Mouse (Mus musculus) C2C12 (cell line): ENCODE data around the gene Slc2a13. TPM values are rescaled to one million over a fixed set of nuclear protein-coding genes. Genes with fewer than 3 reads are reported as not detected.
A peak's percentile ranks its signal among the peaks of the same experiment; 100 is the strongest.

Experiments
- H3K27me3 ChIP-seq: one replicate; pipeline ENCODE4 v1.6.1; 2011; ENCODE audit not compliant: control insufficient read depth, insufficient read depth, insufficient read length
- H3K36me3 ChIP-seq: one replicate; pipeline ENCODE4 v1.6.1; 2011; ENCODE audit not compliant: control insufficient read depth, insufficient read depth
- H3K4me3 ChIP-seq: one replicate; pipeline ENCODE4 v1.5.1; 2011; ENCODE audit warnings: mild to moderate bottlenecking, control low read depth; ENCODE audit not compliant: poor library complexity, insufficient read depth, severe bottlenecking
- H3K79me2 ChIP-seq: one replicate; pipeline ENCODE4 v1.6.1; 2011; ENCODE audit not compliant: control insufficient read depth, insufficient read depth
- H3K79me3 ChIP-seq: one replicate; pipeline ENCODE4 v1.6.1; 2011; ENCODE audit warnings: low read depth, control low read depth
- H3ac ChIP-seq: one replicate; pipeline ENCODE3; 2011; ENCODE audit warnings: low read depth; ENCODE audit not compliant: control insufficient read depth, insufficient read length
- CEBPB ChIP-seq: IDR thresholded peaks from one replicate; pipeline ENCODE4 v1.6.1; 2011; ENCODE audit warnings: low read depth, mild to moderate bottlenecking, control low read depth, moderate library complexity
- CTCF ChIP-seq: IDR thresholded peaks from one replicate; pipeline ENCODE4 v1.5.1; 2011; ENCODE audit not compliant: control insufficient read depth, insufficient read depth, insufficient read length
- FOSL1 ChIP-seq: IDR thresholded peaks from one replicate; pipeline ENCODE4 v1.8.0; 2011; ENCODE audit warnings: mild to moderate bottlenecking, low read length; ENCODE audit not compliant: poor library complexity, insufficient read depth, severe bottlenecking
- MAX ChIP-seq: IDR thresholded peaks from one replicate; pipeline ENCODE4 v1.6.1; 2011; ENCODE audit warnings: mild to moderate bottlenecking, control low read depth
- MYOD1 ChIP-seq: IDR thresholded peaks from one replicate; pipeline ENCODE4 v1.6.1; 2011; ENCODE audit warnings: low read depth; ENCODE audit not compliant: control insufficient read depth, insufficient read length
- MYOG ChIP-seq: IDR thresholded peaks from one replicate; pipeline ENCODE4 v1.6.1; 2011; ENCODE audit not compliant: control insufficient read depth, insufficient read length; ENCODE audit errors: extremely low read depth
- USF1 ChIP-seq: IDR thresholded peaks from one replicate; pipeline ENCODE4 v1.6.1; 2011; ENCODE audit warnings: low read depth, mild to moderate bottlenecking, control low read depth, moderate library complexity
- polyA plus RNA-seq: library from polyadenylated mRNA; unstranded; fragments of >200 nt; fragmentation: generic; extraction: Trizol; gene quantifications from one replicate; pipeline ENCODE4 v1.2.1, GENCODE M21; 2012; ENCODE audit warnings: missing spikeins

The Slc2a13 gene
- polyA plus RNA-seq, 1 experiment: 0.25 TPM

DNA sequence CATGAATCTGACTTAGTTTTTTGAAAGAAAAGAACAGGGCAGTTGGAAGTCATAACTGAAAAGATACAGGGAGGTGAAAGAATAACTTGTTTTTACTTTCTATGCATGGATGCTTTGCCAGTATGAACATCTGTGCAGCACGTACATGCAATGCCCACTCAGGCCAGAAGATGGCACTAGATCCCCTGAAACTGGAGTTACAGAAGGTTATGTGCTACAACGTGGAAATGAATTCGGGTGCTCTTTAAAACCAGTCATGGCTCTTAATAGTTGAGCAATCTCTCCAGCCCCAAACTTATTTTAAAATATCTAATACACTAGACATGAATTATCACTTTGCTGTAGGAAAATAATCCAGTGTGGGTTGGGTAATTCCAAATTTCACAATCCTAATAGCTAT lies 271.7 kb downstream of the Slc2a13 start:
- no peaks in the 10 kb centered on the region for H3K79me2 ChIP-seq
- TF ChIP-seq CEBPB (peak; percentile 53), USF1 (no peak), MAX (no peak), CTCF (peak; percentile 81), FOSL1 (no peak), MYOG (no peak), MYOD1 (no peak)
- H3ac ChIP-seq: no peak overlapping the region
- no peaks in the 10 kb centered on the region for H3K79me3 ChIP-seq
- no peaks in the 10 kb centered on the region for H3K27me3 ChIP-seq
- H3K36me3 ChIP-seq: no peaks in the 10 kb centered on the region
- no peak overlapping the region for H3K4me3 ChIP-seq

- Histone ChIP-seq H3K27me3 (no peaks in the 10 kb centered on the region), H3K4me3 (no peak overlapping the region), H3K36me3 (no peaks in the 10 kb centered on the region), H3K79me2 (no peaks in the 10 kb centered on the region), H3K79me3 (no peaks in the 10 kb centered on the region), H3ac (no peak overlapping the region)
- TF ChIP-seq MYOD1 (no peak), CTCF (no peak), MAX (no peak), CEBPB (no peak)
These were observed 273.7 kb downstream of the Slc2a13 start for GRCm38 (mm10) chr15:91299319-91299835.

DNA sequence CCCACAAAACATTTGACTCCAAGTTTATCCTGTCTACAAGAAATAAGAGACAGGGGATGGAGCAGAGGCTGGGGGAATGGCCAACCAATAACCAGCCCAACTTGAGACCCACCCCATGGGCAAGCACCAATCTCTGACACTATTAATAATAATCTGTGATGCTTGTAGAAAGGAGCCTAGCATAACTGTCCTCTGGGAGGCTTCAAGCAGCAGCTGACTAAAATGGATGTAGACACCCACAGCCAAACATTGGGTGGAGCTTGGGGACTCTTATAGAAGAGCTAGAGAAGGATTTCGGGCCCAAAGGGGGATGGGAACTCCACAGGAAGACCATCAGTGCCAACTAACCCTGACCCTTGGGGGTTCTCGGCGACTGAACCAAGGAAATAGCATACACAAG lies 289.6 kb downstream of the Slc2a13 start:
- no peak for TF ChIP-seq FOSL1
- no peak for TF ChIP-seq MYOG
- TF ChIP-seq MYOD1: no peak
- TF ChIP-seq CEBPB: no peak
- no peak for TF ChIP-seq USF1
- TF ChIP-seq CTCF: no peak
- TF ChIP-seq MAX: no peak
- Histone ChIP-seq H3ac (no peak overlapping the region), H3K79me2 (no peaks in the 10 kb centered on the region), H3K36me3 (no peaks in the 10 kb centered on the region), H3K4me3 (no peak overlapping the region), H3K79me3 (no peaks in the 10 kb centered on the region), H3K27me3 (peaks cover 5% of the 10 kb centered on the region)

- Histone ChIP-seq H3K79me3 (no peaks in the 10 kb centered on the region), H3ac (no peak overlapping the region), H3K4me3 (no peak overlapping the region), H3K27me3 (peaks cover 5% of the 10 kb centered on the region), H3K79me2 (no peaks in the 10 kb centered on the region), H3K36me3 (no peaks in the 10 kb centered on the region)
- TF ChIP-seq MYOD1 (no peak), CEBPB (no peak), MYOG (no peak), CTCF (no peak), FOSL1 (no peak)
These were observed 290.2 kb downstream of the Slc2a13 start for GRCm38 (mm10) chr15:91282822-91283221.

DNA sequence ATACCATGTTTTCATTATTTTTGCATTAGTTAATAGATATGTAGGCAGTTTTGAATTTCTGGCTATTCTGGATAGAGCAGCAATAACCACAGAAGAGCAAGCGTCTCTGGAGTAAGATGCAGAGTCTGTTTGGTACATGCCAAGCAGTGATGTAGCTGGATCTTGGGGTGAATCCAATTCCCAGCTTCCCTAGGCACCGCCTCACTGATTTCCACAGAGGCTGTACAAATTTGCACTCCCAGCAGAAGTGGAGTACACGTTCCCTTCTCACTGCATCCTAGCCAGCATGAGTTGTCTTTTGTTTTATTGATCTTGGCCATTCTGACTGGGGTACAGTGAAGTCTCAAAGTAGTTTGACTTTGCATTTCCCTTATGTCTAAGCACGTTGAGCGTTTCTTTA lies 291.5 kb downstream of the Slc2a13 start:
- H3ac ChIP-seq: no peak overlapping the region
- H3K36me3 ChIP-seq: no peaks in the 10 kb centered on the region
- no peaks in the 10 kb centered on the region for H3K79me3 ChIP-seq
- no peaks in the 10 kb centered on the region for H3K79me2 ChIP-seq
- no peak overlapping the region for H3K4me3 ChIP-seq
- H3K27me3 ChIP-seq: peaks cover 5% of the 10 kb centered on the region
- TF ChIP-seq MYOD1 (no peak), FOSL1 (no peak), CTCF (no peak)

- H3K4me3 ChIP-seq: no peak overlapping the region
- peaks cover 5% of the 10 kb centered on the region for H3K27me3 ChIP-seq
- H3K79me3 ChIP-seq: no peaks in the 10 kb centered on the region
- H3K79me2 ChIP-seq: no peaks in the 10 kb centered on the region
- H3ac ChIP-seq: no peak overlapping the region
- TF ChIP-seq CEBPB: no peak
- no peaks in the 10 kb centered on the region for H3K36me3 ChIP-seq
These were observed 293.5 kb downstream of the Slc2a13 start for GRCm38 (mm10) chr15:91279571-91279970.
